Mouse (Mus musculus): ENCODE data around the gene Sema3g.

DNA sequence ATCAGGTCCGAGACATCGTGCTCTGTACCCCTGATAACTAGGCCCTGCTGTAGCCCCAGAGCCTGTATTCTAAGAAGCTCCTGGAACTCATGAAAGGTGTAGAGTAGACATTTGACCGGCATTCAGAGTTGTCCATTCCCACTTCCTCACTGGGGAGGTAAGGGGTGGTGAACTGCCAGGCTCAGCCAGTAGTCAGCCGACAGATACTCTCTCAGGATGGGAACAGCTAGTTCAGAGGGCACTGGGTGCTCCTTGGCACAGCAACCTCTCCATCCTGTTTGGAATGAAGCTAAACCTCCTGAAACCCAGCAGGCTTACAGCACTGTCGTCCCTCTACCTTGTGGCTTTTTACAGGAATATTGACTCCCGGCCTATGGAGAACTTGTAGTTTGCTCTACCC, 5.8 kb upstream of the Sema3g start:
- TF ChIP-seq EP300 (IDR thresholded peaks at IDR 0.05) (no peak), CTCF (IDR thresholded peaks at IDR 0.05) (no peak)
